Mouse (Mus musculus): ENCODE data around the gene Gga1.

Gga1 gene

DNA sequence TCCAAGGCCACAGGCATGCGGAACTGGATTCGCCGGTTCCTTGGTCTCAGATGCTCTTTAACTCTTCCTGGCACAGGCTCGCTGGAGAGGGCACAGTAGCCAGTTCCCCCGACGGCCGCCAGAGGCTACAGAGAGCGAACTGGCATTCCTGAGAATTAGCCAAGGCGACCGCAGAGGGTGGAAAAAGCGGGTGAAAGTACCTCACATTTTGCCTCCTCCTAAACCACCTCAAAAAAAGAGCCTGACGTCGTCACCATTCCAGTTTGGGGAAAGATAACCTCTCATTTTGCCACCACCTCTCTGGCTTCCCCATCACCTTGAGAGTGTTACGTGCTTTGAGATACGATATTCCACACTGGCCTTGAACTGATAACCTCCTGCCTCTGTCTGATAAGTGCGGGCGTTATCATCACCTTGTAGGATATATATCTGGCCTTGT lies 713 bp upstream of the Gga1 start:
- peak; percentile 94 for DNase-seq (ENCODE audit: low spot score)

DNA sequence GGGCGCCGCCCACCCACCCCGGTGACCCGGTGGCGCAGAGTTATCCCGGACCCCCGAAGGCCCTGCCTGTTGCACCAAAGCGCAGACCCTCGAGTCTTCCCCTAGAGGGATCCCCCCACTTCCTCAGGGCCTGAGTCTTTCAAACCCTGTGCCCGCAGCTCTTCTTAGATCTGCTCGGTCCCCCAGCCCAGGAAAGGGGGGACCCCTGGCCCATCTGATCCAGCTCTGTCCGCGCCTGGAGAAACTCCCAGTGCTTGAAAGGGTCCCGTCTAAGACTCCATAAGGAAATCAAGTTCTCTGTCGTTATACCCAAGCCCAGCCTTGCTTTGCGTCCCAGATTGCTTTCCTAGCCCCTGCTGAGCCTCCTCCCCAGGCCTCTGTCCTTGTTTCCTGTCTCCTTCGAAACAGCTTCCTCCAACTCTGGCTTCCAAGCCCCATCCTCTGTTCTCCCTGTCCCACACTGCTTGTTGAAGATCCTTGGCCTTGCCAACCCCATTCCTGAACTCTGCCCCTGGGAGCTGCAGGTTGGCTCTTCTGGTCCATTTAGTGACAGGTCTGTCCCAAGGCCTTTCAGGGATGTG lies 910 bp downstream of the Gga1 start:
- DNase-seq (ENCODE audit: low spot score) = no peak

DNA sequence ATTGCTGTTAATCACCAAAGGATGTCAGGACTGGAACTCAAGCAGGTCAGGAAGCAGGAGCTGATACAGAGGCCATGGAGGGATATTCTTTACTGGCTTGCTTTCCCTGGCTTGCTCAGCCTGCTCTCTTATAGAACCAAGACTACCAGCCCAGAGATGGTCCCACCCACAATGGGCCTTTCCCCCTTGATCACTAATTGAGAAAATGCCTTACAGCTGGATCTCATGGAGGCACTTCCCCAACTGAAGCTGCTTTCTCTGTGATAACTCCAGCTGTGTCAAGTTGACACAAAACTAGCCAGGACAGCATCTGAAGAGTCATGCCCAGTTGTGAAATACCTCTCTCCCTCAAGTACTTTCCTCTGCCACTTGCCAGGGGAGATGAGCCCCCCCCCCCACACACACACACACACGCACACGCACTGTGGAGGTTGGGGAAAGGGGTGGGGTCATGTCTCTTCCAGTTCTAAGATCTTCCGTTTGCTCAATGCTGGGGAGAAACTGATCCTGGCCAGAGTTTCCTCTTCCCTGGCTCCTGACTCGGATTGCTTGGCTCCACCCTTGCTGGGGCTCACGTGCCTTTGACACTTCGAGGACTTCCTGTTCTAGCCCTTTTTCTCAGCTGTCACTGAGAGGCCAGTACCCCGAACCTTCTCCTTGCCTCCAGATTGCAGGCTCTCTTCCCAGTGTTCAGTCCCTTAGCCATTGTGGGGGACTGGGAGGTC lies 2.0 kb downstream of the Gga1 start:
- DNase-seq (ENCODE audit: low spot score) = peak; percentile 39

DNA sequence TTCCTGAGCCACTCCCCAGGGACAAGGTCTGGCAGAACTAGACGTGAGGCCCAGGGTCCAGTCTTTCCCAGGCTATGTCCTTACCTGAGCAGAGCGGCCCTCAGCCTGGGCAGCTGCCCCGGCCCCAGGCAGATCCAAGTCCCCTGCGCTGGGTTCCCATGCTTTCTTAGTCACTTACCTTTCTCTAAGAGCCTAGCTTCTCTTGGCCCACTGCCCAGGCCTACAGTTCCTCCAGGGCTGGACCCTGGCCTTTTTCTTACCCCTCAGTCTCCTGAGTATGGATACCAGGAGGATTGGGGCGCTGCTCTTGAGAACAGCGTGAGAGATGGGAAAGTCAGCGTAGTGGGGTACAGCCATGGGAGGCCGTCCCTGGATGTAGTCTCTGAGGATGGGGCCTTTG lies 3.4 kb downstream of the Gga1 start:
- DNase-seq (ENCODE audit: low spot score) = no peak

DNA sequence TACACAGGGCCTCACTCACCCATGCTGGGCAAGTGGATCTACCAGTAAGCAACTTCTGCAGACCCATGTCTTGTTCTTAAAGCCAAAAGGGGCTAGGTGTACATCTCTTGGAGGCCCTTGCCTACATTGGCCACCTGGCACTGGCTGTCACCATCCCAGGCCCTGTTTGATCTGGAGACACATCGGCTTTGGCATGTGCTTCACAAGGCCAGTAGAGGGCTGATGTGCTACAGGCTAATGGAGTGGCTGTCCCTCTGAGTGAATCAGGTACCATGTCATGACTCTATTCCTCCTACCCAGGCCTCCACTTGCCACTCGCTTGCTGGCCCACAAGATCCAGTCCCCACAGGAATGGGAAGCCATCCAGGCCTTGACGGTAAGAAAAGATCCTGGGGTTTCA lies 4.8 kb downstream of the Gga1 start:
- no peak for DNase-seq (ENCODE audit: low spot score)

GRCm38 (mm10) chr15:78889401-78889853 lies 12.4 kb downstream of the Gga1 start:
- DNase-seq (ENCODE audit: low spot score) = no peak

DNA sequence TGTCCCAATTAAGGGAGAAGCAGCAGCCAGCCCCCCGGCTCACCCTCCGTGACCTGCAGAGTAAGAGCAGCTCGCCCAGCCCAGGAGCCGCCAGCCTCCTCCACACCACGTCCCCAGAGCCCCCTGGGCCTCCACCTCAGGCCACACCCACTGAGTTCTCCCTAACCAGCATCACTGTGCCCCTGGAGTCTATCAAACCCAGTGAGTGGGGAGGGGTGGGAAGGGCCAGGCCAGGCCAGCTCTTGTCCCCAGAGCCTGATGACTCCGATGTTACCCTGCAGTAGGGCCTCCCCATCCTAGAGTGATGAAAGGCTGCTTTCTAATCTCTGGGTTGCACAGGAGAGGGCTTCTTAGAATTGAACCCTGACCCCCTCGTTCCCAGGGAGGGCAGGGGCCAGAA lies 15.4 kb downstream of the Gga1 start:
- no peak for DNase-seq (ENCODE audit: low spot score)

- DNase-seq (ENCODE audit: low spot score) = no peak
These were observed 17.7 kb downstream of the Gga1 start for GRCm38 (mm10) chr15:78894726-78895125.

DNA sequence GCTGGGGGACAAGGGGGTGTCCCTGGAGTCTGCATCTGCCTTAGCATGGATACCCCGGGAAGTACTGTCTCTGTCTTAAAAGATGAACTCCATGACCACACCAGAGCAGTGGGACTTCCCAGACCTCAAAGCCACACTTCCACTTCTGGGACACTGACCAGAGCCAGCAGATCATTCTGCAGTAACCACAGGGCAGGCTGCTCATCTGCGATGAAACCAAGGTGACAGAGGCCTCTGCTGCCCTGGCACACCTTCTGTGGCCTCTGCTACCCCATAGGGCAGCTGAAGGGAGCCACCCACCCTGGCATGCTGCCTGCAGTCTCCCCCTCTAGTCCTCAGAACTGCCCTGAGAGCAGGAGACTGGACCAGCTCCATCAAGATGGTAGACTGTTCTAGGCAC lies 18.8 kb downstream of the Gga1 start:
- no peak for DNase-seq (ENCODE audit: low spot score)

- no peak for DNase-seq (ENCODE audit: low spot score)
These were observed 19.2 kb downstream of the Gga1 start for GRCm38 (mm10) chr15:78896149-78896548.

GRCm38 (mm10) chr15:78897488-78897887 lies 20.5 kb downstream of the Gga1 start:
- no peak for DNase-seq (ENCODE audit: low spot score)

DNA sequence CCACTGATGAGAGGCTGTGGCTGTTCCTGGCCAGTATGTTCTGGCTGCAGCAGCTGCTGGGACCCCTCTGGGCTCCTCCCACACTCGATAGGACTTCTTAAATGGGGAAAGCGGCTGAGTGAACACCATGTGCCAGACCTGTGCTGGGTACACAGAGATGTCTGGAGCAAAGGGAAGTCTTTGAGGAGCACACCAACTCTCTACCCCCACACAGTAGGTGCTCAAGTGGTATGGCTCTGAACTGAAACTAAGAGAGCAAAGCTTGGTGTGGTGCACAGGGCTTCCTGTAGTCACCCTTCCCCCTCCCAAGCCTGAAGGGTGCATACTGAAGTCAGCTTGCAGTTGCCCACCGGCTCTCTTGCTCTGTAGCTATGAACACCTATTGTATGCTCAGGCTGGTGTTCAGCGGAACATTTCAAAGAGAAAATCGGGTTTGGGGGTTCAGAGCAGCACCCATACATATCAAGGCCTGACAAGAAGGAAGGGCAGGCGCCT lies 21.6 kb downstream of the Gga1 start:
- no peak for DNase-seq (ENCODE audit: low spot score)

- no peak for DNase-seq (ENCODE audit: low spot score)
These were observed 22.4 kb downstream of the Gga1 start, which contains the start of gene Gm49510 for GRCm38 (mm10) chr15:78899409-78899739. TSS of gene Gm49510 (plus strand) at chr15:78899667.

DNA sequence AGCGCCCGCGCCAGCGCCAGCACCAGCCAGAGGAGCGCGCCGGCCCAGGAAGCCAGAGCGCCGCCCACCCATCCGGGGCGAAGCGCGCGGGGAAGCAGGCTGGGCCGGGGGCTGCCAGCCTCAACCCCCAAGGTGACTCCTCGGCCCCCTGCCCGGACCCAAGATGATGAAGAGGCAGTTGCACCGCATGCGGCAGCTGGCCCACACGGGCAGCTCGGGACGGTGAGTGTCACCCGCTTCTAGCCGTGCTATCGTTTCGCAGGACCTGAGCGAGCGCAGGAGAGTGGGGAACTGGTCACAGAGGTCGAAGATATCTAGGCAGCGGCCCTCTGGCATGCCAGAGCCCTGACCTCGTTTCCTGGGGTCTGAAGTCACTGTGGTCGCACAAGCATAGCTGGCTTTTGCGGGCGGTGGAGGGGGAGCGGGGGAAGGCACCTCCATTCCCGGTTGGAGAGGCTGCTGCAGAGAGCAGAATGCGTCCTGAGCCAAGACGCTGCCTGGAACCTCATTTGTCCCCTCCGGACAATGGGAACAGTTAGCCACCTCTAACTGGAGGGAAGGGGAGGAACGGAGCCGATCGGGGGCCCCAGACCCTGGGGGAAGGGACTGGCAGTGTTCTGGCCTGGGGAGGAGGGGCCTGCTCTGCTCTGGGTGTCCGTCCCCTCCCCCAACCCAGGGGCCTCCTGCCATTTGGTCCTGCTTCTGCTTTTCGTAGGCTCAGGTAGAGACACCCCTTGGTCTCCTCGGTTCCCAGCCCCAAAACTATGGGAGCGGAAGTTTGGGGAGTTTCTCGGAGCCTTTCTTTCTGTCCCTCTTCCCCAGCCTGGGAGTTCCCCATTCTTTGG lies 23.0 kb downstream of the Gga1 start, which contains the start of gene Sh3bp1:
Gene Sh3bp1, plus strand, starts transcription at position 29 of the 845 bp plus-strand sequence.
- DNase-seq (ENCODE audit: low spot score) = peak; percentile 77

- peak; percentile 48 for DNase-seq (ENCODE audit: low spot score)
These were observed 23.8 kb downstream of the Gga1 start for GRCm38 (mm10) chr15:78900585-78901421.

- no peak for DNase-seq (ENCODE audit: low spot score)
These were observed 24.4 kb downstream of the Gga1 start for GRCm38 (mm10) chr15:78901422-78901789.

DNA sequence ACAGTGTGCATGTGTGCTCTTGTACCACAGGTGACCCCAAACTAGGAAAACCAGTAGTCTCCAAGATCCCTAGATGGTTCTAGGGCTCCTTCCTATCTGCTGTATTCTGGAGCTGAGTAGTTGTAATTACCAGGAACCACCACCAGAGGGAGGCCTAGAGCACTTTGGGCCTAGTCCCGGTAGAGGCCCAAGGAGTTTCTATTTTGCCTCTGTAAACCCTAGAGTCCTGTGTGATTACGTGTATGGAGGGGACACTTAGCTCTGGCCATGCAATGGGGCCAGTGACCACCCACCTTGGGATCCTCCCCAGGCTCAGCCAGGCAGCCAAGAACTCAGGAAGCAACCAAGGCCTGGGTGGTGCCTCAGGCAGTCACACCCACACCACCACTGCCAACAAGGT lies 26.3 kb downstream of the Gga1 start:
- peak; percentile 86 for DNase-seq (ENCODE audit: low spot score)

DNA sequence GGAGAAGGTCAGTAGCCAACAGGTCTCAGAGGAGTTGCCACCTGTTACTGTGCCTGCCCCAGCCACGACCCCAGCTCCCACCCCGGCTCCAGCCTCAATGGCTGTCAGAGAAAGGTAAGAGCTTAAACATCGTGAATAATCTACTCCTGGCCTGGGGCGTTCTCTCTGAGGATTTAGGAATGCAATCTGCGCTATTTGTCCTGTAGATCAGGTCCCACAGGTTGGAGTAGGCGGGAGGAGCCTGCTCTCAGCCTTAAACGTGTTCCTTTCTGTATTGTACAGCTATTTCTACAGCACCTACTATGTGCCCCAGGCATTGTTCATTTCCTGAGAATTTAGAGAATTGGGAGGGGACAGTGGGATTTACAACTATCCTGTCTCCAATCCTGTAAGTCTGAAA lies 31.4 kb downstream of the Gga1 start:
- no peak for DNase-seq (ENCODE audit: low spot score)

GRCm38 (mm10) chr15:78908982-78909381 lies 32.0 kb downstream of the Gga1 start:
- DNase-seq (ENCODE audit: low spot score) = no peak

DNA sequence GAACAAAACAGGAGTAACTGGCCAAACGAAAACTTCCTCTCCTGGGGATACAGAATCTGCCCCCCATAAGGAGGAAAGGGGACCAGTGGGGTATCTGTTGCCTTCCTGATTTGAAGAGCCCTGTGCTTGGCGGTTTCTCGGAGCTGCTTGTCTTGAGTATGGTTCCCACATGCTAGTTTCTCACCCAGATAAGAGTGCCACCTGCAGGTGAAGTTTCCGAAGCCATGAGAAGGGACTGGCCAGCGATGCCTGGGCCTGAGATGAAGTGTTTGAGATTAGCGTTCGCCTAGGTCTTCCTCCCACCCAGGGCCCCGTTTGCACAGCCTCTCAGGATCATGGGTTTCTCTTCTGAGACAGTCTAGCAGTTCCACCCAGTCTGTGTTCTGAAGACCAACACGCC lies 35.0 kb downstream of the Gga1 start:
- peak; percentile 57 for DNase-seq (ENCODE audit: low spot score)

- DNase-seq (ENCODE audit: low spot score) = peak; percentile 95
These were observed 36.7 kb downstream of the Gga1 start, which contains the start of gene Pdxp for GRCm38 (mm10) chr15:78913632-78914090. TSS of gene Pdxp (plus strand) at chr15:78913919.
